Mouse (Mus musculus) CH12.LX (cell line): ENCODE measurements around the gene Klhl1. TPM values are rescaled to one million over a fixed set of nuclear protein-coding genes. Genes with fewer than 3 reads are reported as not detected.

Source experiments
- DNase-seq: peaks from one replicate; pipeline ENCODE4 v3.0.0-alpha.2; 2013; ENCODE audit errors: extremely low read depth
- H3K27ac ChIP-seq: 2 replicates; pipeline ENCODE4 v1.5.1; 2012; ENCODE audit warnings: low read depth, mild to moderate bottlenecking, control low read depth, moderate library complexity; ENCODE audit not compliant: insufficient read depth
- H3K27me3 ChIP-seq: replicated peaks from 2 replicates; pipeline ENCODE3; 2012; ENCODE audit warnings: inconsistent platforms
- H3K36me3 ChIP-seq, 2 experiments: replicated peaks in 1 of 2; 2 replicates each; pipeline versions ENCODE3 to v1.6.1; 2012; ENCODE audit warnings: inconsistent platforms in 1 of 2, low read length in 1 of 2, mild to moderate bottlenecking in 1 of 2, mixed read lengths in 1 of 2, moderate library complexity in 1 of 2; ENCODE audit not compliant: control insufficient read depth in 1 of 2, insufficient read depth in 1 of 2
- H3K4me1 ChIP-seq, 2 experiments: 2 replicates each; pipeline ENCODE4 v1.6.1; 2012; ENCODE audit warnings: inconsistent platforms in 1 of 2, moderate library complexity in 1 of 2; ENCODE audit not compliant: insufficient read depth in 2 of 2, control insufficient read depth in 1 of 2
- H3K4me2 ChIP-seq: 2 replicates; pipeline ENCODE4 v1.6.1; 2012; ENCODE audit warnings: low read depth, mild to moderate bottlenecking, control low read depth; ENCODE audit not compliant: poor library complexity, insufficient read depth, severe bottlenecking
- H3K4me3 ChIP-seq, 3 experiments: fragments of 150-350 bp in 1 of 3; sonication (generic) in 1 of 3; replicated peaks in 1 of 3; 2 replicates each; pipeline versions ENCODE3 to v1.5.1; 2011 to 2012; ENCODE audit warnings: low read depth in 2 of 3, low read length in 2 of 3, mild to moderate bottlenecking in 2 of 3, moderate library complexity in 2 of 3, control low read depth in 1 of 3, improper control_type of control experiment in 1 of 3, inconsistent platforms in 1 of 3, mixed read lengths in 1 of 3; ENCODE audit not compliant: poor library complexity in 1 of 3
- H3K79me2 ChIP-seq: replicated peaks from 2 replicates; pipeline ENCODE4 v1.6.1; 2012; ENCODE audit warnings: mild to moderate bottlenecking, moderate library complexity; ENCODE audit not compliant: control insufficient read depth, poor library complexity, insufficient read depth, severe bottlenecking; ENCODE audit errors: extremely low read depth
- H3K9ac ChIP-seq: 2 replicates; pipeline ENCODE4 v1.6.1; 2012; ENCODE audit warnings: low read depth, mild to moderate bottlenecking, control low read depth, moderate library complexity; ENCODE audit not compliant: insufficient read depth
- H3K9me3 ChIP-seq: replicated peaks from 2 replicates; pipeline ENCODE3; 2012; ENCODE audit warnings: low read length, inconsistent platforms, mixed read lengths
- CHD1 ChIP-seq: IDR thresholded peaks from 2 replicates; pipeline ENCODE4 v1.6.1; 2012; ENCODE audit warnings: low read depth, low read length, improper control_type of control experiment, inconsistent platforms
- CHD2 ChIP-seq: IDR thresholded peaks from 2 replicates; pipeline ENCODE4 v1.6.1; 2011; ENCODE audit warnings: low read length, improper control_type of control experiment
- ELF1 ChIP-seq: IDR thresholded peaks from 2 replicates; pipeline ENCODE4 v1.6.1; 2014; ENCODE audit warnings: low read depth, mild to moderate bottlenecking, inconsistent platforms, low read length, improper control_type of control experiment
- HCFC1 ChIP-seq: IDR thresholded peaks from 2 replicates; pipeline ENCODE4 v1.6.1; 2012; ENCODE audit warnings: low read depth, mild to moderate bottlenecking, inconsistent platforms, low read length, improper control_type of control experiment
- JUN ChIP-seq: IDR thresholded peaks from 2 replicates; pipeline ENCODE4 v1.6.1; 2011; ENCODE audit warnings: low read depth, mild to moderate bottlenecking, low read length, improper control_type of control experiment, moderate library complexity; ENCODE audit not compliant: insufficient read depth
- KAT2A ChIP-seq: IDR thresholded peaks from 2 replicates; pipeline ENCODE4 v1.6.1; 2012; ENCODE audit warnings: low read length, improper control_type of control experiment, inconsistent platforms; ENCODE audit not compliant: insufficient replicate concordance
- MAFK ChIP-seq: IDR thresholded peaks from 2 replicates; pipeline ENCODE4 v1.6.1; 2011; ENCODE audit warnings: low read length, improper control_type of control experiment; ENCODE audit not compliant: insufficient replicate concordance
- MAZ ChIP-seq: IDR thresholded peaks from 2 replicates; pipeline ENCODE4 v1.6.1; 2012; ENCODE audit warnings: low read depth, mild to moderate bottlenecking, inconsistent platforms, low read length, improper control_type of control experiment, moderate library complexity
- MEF2A ChIP-seq: IDR thresholded peaks from 2 replicates; pipeline ENCODE4 v1.6.1; 2014; ENCODE audit warnings: low read depth, mild to moderate bottlenecking, inconsistent platforms, low read length, improper control_type of control experiment, borderline replicate concordance
- MXI1 ChIP-seq: IDR thresholded peaks from 2 replicates; pipeline ENCODE4 v1.6.1; 2011; ENCODE audit warnings: mild to moderate bottlenecking, low read depth, low read length, improper control_type of control experiment
- NELFE ChIP-seq: IDR thresholded peaks from 2 replicates; pipeline ENCODE4 v1.6.1; 2011; ENCODE audit warnings: low read depth, low read length, improper control_type of control experiment
- NRF1 ChIP-seq: IDR thresholded peaks from 2 replicates; pipeline ENCODE4 v1.6.1; 2014; ENCODE audit warnings: low read depth, mild to moderate bottlenecking, inconsistent platforms, low read length, improper control_type of control experiment, moderate library complexity
- PAX5 ChIP-seq: IDR thresholded peaks from 2 replicates; pipeline ENCODE4 v1.6.1; 2012; ENCODE audit warnings: low read length, inconsistent platforms, mixed read lengths
- POLR2AphosphoS2 ChIP-seq: IDR thresholded peaks from 2 replicates; pipeline ENCODE4 v1.6.1; 2011; ENCODE audit warnings: low read depth, low read length, improper control_type of control experiment
- RAD21 ChIP-seq: IDR thresholded peaks from 2 replicates; pipeline ENCODE4 v1.6.1; 2011; ENCODE audit warnings: low read depth, mild to moderate bottlenecking, low read length, improper control_type of control experiment, moderate library complexity
- RCOR1 ChIP-seq: conservative IDR thresholded peaks from 2 replicates; pipeline ENCODE4 v1.6.1; 2012; ENCODE audit warnings: low read depth, mild to moderate bottlenecking, inconsistent platforms, low read length, improper control_type of control experiment
- SIN3A ChIP-seq: IDR thresholded peaks from 2 replicates; pipeline ENCODE4 v1.6.1; 2012; ENCODE audit warnings: low read length, improper control_type of control experiment, inconsistent platforms
- SMC3 ChIP-seq: IDR thresholded peaks from 2 replicates; pipeline ENCODE4 v1.6.1; 2011; ENCODE audit warnings: low read depth, low read length, improper control_type of control experiment
- TBP ChIP-seq: conservative IDR thresholded peaks from 2 replicates; pipeline ENCODE4 v1.6.1; 2011; ENCODE audit warnings: low read depth, low read length, improper control_type of control experiment
- TCF12 ChIP-seq: IDR thresholded peaks from 2 replicates; pipeline ENCODE4 v1.6.1; 2014; ENCODE audit warnings: low read depth, mild to moderate bottlenecking, inconsistent platforms, low read length, improper control_type of control experiment
- UBTF ChIP-seq: IDR thresholded peaks from 2 replicates; pipeline ENCODE4 v1.6.1; 2012; ENCODE audit warnings: low read depth, mild to moderate bottlenecking, inconsistent platforms, low read length, improper control_type of control experiment, moderate library complexity
- USF1 ChIP-seq: IDR thresholded peaks from 2 replicates; pipeline ENCODE4 v1.6.1; 2014; ENCODE audit warnings: low read depth, mild to moderate bottlenecking, inconsistent platforms, low read length, improper control_type of control experiment
- ZC3H11A ChIP-seq: IDR thresholded peaks from 2 replicates; pipeline ENCODE4 v1.6.1; 2012; ENCODE audit warnings: low read depth, mild to moderate bottlenecking, inconsistent platforms, low read length, improper control_type of control experiment
- ZKSCAN1 ChIP-seq: IDR thresholded peaks from 2 replicates; pipeline ENCODE4 v1.6.1; 2012; ENCODE audit warnings: low read depth, inconsistent platforms, low read length, improper control_type of control experiment, borderline replicate concordance
- dilution Hi-C: fragments of 300-500 bp; cut with MboI; formaldehyde crosslinking; loops from 2 replicates; pipeline ENCODE4 v1.14.3; 2020; ENCODE audit warnings: low sequenced_read_pairs; ENCODE audit not compliant: extremely low pct_unique_long_range_greater_than_20kb, extremely low pct_ligation_motif_present
- in situ Hi-C: fragments of 300-500 bp; cut with MboI; formaldehyde crosslinking; loops from 3 replicates; pipeline ENCODE4 v1.14.3; 2019; ENCODE audit warnings: low sequenced_read_pairs, low pct_ligation_motif_present, low pct_unique_long_range_greater_than_20kb, mixed read lengths
- polyA plus RNA-seq: library from polyadenylated mRNA; unstranded; fragments of >175 nt; gene quantifications from 2 replicates; pipeline ENCODE4 v1.2.1, GENCODE M21; 2012; ENCODE audit warnings: low read depth; ENCODE audit not compliant: insufficient read length
- total RNA-seq, 2 experiments: library from RNA; depleted of rRNA; stranded (reverse); fragments of 300-350 nt in 1 of 2; fragments of >200 nt in 1 of 2; gene quantifications; 2 replicates each; pipeline ENCODE4 v1.2.3; 2012 to 2014

Gene Klhl1
- total and polyA plus RNA-seq, 3 experiments, result not detected

DNA sequence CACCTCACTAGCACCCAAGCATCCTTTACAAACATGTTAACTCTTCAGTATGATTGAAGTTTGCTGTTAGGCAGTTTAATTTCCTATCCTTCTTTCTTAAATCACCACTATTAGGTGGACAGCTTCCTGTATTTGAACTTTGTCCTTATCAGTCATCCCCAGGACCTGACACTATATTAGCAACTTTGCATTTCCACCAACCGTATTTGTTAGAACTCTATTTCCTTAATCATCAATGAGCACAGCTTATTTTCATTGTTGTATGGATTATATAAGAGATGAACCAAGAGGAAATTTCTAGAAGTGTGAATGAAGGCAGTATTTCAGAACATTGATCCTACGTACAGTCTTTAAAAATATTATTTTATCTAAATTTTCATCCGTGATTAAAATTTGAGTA is 156.2 kb downstream of the Klhl1 start:
- H3K27me3 ChIP-seq, result no peaks in the 10 kb centered on the region
- H3K79me2 ChIP-seq, result no peaks in the 10 kb centered on the region
- in situ Hi-C loops (no loop called here), dilution Hi-C loops (no loop called here)
- TF ChIP-seq ZC3H11A (no peak), ZKSCAN1 (no peak), UBTF (no peak), RCOR1 (no peak), NELFE (no peak), SMC3 (no peak), CHD2 (no peak), MAZ (no peak), CHD1 (no peak), RAD21 (no peak), TBP (no peak), MAFK (no peak), ELF1 (no peak), PAX5 (no peak), POLR2AphosphoS2 (no peak), USF1 (no peak), HCFC1 (no peak)
- no peak overlapping the region for H3K4me2 ChIP-seq
- no peaks in the 10 kb centered on the region for H3K4me1 ChIP-seq
- no peak overlapping the region for H3K9ac ChIP-seq
- no peak for DNase-seq
- H3K9me3 ChIP-seq, result peaks cover 10% of the 10 kb centered on the region
- no peaks in the 10 kb centered on the region for H3K36me3 ChIP-seq
- H3K4me3 ChIP-seq, result no peak overlapping the region
- H3K27ac ChIP-seq, result no peak overlapping the region

DNA sequence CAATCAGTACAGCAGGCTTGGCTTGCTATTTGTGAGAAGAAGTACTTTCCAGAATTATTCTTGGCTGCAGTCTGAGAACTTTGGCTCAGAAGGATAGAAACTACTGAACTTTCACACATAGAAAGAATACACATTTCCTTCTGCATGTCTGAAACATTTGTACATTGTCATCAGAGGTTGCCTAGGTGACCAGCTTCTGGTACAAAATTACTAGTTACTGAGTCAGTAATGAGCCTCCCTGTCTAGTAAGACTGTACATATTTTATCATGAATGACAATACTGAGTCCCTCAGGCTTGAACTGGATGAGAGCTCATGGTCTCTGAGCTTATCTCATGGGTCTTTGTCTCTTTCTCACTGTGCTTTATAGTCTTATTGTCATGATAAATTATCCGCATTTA is 170.7 kb downstream of the Klhl1 start:
- no peak for DNase-seq
- no peak overlapping the region for H3K4me3 ChIP-seq
- H3K36me3 ChIP-seq, result no peaks in the 10 kb centered on the region
- H3K9me3 ChIP-seq, result peaks cover 16% of the 10 kb centered on the region
- H3K27me3 ChIP-seq, result no peaks in the 10 kb centered on the region
- H3K27ac ChIP-seq, result no peak overlapping the region
- H3K79me2 ChIP-seq, result no peaks in the 10 kb centered on the region
- dilution Hi-C loops (no loop called here), in situ Hi-C loops (no loop called here)
- H3K9ac ChIP-seq, result no peak overlapping the region
- no peak overlapping the region for H3K4me2 ChIP-seq
- TF ChIP-seq MXI1 (no peak), SMC3 (no peak), RCOR1 (no peak), SIN3A (no peak), MEF2A (no peak), JUN (no peak), ELF1 (no peak), KAT2A (no peak), ZC3H11A (no peak), HCFC1 (no peak), TCF12 (no peak), MAFK (no peak), NRF1 (no peak)
- no peaks in the 10 kb centered on the region for H3K4me1 ChIP-seq
